Mouse (Mus musculus): ENCODE measurements at regions not wholly inside any gene's neighbourhood (a gene's known extent, or its start where the extent isn't known, plus 50 kb on each side); places are given as distances from the start of the nearest gene placed in this dataset.

- TF ChIP-seq CTCF (IDR thresholded peaks at IDR 0.05; ENCODE audit: extremely low read depth, insufficient read length, insufficient replicate concordance, low read depth, low read length) = no peak
- TF ChIP-seq POLR2A (IDR thresholded peaks at IDR 0.05; ENCODE audit: low read depth, low read length) = no peak
Measured at GRCm38 (mm10) chr16:86397521-86397920, 495.9 kb upstream of the Adamts5 start.
